Mouse (Mus musculus) embryo, embryonic 11.5 days (tissue): ENCODE measurements around the gene Adgrg3.

ENCODE experiments used
- DNase-seq: peaks from one replicate; pipeline ENCODE4 v3.0.0-alpha.2; 2012; ENCODE audit warnings: low read depth, low spot score

Gene Adgrg3

DNA sequence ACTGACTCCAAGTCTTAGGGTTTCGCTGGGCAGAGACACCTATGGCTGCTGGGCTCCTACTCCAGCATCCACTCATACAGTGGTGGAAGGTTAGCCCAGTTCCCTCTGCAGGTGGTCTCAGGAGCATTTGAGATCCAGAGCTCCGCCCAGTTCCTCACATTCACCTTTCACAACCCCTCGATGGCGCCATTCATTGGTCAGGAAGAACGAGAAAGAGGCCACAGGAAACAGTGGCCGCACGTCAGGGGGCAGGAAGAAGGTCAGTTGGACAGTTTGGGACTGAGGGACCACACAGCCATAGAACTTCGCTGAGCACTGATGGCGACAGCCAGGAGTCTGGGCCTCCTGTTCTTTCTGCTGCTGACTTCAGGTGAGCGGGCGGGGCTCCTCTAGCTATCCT lies at the start of gene Adgrg3:
Gene Adgrg3, plus strand, starts transcription at position 242 of the 400 bp plus-strand sequence.
- no peak for DNase-seq

DNA sequence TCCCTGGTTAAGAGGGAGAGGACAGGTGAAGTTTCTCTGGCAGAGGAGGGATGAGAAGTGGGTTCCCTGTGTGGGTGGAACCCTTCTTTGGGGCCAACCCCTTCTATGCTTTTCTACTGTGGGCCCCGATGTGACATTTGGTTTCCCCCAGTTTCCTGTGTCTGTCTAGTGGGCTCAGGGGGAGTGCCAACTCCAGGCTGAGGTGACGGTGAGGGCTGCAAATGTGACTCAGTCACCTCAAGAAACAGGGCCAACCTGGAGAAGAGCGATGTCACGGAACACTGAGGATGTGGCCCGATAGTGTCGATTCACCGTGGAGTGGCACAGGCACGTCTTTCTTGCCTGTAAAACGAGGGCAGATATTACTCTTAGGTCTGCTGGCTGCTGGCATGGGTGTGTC lies 44.2 kb upstream of the Adgrg3 start:
- no peak for DNase-seq

DNA sequence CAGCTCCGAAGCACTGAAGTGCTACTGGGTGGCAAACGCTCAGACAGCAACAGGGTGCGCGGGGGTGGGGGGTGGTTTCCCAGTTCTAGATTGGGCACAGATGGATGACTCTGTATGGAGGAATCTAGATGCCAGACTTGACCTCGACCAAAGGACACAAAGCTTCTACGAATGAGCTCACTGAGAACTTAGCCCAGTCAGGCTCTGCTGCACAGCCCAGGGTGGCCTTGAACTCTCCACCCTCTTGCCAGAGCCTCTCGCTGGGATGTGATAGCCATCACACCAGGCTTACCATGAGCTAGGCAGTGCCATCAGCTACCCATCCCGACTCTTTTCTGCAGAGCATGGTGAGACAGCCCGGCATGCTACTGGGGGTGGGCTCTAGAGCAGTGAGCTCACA lies 43.7 kb upstream of the Adgrg3 start:
- DNase-seq: no peak

DNA sequence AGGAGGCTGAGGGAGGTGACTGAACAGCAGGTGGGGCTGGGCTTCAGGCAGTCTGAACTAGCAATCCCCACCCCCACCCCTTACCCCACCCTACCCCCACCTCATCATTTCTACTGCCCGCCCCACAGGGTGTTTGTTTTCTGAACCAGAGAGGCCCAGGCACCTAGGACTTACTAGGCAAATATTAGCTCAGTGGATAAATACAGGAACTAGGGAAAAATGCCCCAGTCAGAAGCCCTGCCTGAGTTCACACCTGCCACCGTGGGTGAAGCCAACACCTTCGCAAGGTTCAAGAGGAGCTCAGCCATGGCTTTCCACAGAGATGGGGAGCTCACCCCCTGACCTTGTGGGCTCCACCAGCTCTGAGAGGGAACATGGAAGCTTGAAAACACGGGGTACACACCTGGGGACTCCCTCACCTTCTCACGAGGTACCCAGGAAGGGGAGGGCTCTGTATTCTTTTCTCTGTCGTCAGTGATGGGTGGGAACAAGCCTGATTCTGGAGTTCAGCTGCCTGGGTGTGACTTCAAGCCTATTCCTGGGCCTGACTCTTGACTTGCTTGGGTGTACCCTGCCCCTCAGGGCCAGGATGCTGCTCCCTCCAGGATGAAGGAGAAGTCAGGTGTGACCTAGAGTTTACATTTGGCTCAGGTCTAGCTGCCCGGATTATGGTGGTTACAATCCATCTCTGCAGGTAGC lies 42.9 kb upstream of the Adgrg3 start, which contains the start of gene Adgrg1:
Gene Adgrg1, plus strand, starts transcription at position 285 of the 699 bp plus-strand sequence.
- no peak for DNase-seq

DNA sequence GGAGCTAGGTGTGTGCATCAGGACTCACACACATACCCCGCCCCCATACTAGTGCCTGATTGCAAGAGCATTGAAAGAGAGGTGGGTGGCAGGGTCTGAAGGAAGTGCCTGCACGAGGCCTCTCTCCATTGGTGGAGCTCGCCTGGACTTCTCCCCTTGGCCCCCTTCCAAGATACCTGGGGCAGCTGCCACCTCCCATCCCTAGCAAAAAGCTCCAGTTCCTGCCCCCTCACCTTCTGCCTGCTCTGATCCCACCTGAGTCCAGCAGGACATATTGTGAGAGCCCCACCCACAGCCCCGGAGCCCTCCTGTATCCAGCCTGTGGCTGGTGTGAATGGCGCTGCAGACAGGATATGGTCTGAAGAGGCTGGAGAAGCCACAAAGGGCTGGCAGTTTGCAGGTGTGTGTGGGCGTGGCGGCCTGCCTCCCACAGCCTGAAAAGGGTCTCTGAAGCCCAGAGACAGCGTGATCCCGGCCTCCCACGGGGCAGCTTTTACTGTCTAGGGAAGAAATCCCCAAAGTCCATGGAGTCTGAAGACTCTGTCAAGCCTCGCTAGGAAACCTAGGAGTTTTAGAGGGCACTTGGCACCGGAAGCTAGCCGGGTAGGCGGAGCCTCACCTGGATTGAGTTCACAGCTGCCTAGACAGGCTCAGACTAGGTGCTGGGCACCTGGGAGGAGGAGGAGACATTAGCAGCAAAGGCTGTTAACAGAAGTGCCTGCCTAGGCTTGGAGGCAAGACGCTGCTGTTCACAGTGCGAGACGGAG lies 40.7 kb upstream of the Adgrg3 start:
- DNase-seq: no peak

DNA sequence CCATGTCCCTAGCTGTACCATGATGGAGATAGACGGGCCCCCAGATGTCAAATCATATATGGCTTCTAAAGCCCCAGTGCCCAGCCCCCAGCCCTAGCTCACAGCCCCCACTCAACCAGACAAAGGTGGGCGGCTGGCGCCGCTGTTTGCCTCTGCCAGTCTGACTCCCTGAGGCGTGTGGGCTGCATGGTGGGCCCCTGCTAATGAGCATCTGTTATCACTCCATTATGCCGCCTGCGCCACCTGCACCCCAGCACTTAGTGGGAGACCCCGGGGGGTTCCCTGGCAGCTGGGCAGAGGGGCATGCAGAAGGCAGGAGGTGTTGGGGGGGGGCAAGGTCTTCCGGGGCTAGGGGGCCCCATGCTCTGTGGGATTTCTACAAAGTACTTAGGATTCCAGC lies 39.4 kb upstream of the Adgrg3 start:
- no peak for DNase-seq

DNA sequence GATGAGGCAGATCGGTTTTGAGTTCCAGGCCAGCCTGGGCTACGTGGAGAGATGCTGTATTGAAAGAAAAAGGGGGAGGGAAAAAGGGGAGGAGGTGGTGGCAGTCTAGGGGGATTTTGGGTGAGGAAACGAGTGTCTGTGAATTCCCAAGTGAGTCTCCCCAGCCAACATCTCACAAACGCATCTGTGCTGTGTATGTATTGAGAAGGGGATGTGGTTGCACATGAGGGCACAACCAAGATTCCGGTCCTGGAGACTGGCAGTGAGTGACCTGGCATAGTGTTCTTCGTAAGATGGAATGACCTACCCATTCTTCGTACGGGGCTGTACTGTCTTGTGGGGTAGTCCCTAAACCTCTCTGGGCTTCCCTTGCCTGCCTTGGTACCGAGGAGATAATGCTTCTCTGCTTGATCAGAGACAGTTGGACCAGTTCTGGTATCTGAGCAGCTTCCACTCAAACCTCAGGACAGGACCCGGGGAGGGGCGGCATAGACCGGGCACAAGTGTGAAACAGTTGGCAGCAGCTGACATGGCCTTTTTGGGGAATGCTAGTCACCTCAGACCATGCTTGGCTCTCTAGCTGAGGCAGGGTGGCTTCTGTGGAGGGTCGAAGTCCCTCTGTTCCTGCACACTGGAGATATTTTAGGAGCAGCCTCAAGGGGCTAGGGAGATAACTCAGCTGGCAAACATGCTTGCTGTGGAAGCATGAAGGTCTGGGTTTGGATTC lies 38.7 kb upstream of the Adgrg3 start:
- DNase-seq: no peak

DNA sequence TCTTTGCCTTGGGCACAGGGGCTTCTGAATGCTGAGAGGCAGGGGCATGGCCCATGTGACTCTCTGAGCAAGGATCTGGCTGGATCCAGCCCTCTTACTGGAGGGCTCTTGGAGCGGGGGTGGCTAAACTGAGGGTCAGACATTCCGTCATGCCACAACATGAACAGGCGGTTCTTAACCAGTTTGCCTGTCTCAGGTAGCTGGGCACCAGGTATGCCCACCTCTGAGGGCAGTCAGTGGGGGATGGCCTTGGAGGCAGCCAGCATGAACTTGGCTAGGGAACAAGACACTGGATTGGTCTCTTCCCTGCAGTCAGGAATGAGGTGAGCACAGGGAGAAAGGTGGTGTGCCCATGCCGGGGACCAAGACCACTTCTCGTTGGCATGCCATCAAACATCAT lies 37.3 kb upstream of the Adgrg3 start:
- DNase-seq: no peak

DNA sequence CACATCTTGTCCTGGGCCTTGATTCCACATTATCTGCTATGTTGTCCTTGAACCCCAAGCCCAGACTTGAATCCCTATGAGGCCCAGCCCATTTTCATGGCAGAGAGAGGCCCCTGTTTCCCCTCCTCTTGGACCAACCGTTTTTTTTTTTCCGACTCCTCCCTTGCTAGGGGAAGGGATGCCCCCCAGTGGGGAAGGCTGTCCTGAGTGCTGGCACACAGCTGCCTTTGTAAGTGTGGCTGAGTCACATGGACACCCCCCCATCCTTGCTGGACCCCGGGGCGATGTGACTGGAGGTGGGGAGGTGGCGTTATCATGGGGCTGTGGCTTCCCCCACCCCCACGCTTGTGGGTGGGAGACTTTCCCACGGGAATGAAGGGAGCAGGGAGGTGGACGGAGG lies 36.5 kb upstream of the Adgrg3 start:
- no peak for DNase-seq

DNA sequence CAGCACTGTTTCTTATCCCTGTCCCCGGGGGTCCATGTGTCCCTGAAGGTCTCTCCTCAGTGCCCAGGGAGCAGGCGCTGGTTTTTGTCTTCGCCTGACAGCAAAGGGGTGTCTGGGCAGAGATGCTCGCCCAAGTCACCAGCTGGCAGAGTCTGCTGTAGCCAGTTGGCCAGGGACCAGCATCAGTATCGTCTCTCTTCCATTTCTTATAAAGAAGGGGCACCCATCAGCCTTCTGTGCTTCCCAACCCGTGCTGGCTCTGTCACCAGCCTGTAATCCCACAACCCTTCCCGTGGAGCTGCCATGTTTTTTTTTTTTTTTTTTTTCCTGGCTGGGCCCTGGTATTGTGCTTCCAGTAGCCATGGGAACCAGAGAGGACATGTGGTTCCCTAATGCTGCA lies 35.6 kb upstream of the Adgrg3 start:
- DNase-seq: no peak

DNA sequence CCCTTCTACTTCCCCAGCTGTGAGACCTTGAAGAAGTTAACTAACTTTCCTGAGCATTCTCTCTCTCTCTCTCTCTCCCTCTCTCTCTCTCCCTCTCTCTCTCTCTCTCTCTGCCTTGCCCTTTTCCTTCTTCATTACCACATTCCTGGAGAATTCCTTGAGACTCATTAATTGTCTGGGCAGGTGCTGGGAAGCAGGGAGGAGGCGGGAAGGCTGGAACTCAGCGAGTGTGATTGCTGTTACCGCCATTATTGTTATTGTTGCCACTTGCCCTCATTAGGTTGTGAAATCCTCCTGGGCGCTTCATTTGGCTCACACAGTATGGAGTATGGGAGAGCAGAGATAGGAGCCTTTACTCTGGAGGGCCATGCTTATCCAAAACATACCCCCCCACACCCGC lies 34.3 kb upstream of the Adgrg3 start:
- DNase-seq: no peak

DNA sequence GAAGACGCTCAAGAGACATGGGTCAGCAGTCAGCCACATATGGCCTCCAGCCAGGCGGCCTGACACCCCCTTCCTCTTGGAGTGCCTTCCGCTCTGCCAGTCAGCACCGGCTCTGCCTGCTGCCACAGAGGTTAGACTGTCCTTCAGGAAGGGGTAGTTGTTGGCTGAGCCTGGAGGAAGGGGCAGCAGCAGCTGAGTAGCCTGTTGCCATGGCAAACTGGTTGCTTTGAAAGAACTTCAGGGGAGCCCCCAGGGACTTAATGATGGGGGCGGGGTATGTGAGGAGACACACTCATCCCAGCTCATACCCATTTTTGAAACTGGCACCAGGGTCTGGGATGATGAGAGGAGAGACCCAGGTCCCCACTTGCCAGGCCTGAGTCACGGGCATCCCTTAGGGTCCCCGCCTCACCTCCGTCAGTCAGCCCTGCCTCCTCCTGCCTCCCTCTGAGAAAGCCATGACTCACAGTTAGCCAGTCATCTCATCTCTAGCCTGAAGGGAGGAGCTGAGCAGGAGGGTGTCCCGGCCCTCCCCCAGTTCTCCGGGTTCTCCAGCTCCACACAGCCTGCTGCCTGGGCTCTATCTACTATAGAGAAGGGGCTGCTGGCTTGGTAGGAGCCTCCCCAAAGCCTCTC lies 33.5 kb upstream of the Adgrg3 start:
- DNase-seq: no peak

DNA sequence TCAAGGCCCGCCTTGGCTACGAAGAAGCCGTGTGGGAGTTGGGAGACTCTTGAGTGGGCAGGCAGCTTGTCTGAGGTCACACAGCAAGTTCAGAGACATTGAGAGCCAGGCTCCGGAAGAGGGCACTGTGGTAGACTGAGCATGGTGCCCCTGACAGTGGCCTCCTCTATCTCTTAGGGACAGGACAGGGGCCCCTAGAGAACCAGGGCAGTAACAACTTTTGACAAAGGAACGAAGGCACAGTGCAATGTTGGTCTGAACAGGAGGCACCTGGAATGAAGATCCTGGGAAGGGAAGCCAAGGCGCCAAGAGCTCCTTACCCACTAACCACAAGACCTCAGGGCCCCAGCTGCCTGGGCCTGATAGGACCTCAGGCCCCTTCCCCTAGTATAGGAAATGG lies 32.5 kb upstream of the Adgrg3 start:
- no peak for DNase-seq

DNA sequence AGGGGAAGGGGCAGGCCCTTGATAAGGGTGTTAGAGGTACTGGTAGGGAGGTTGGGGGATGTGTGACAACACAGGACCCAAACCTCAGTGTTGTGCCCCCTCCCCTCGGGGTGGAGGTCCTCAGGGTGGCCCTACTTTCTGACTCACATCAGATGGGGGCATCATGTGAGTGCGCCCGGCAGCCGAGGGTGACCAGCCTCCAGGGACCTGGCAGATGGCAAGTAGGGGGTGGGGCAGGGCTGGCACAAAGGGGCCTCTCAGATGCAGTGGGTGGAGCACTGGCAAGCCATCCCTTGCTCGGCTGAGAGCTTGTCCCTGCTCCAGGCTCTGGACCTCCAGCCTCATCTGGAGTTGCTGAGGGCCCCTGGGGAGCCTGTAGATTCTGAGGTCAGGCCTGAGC lies 30.8 kb upstream of the Adgrg3 start:
- no peak for DNase-seq

DNA sequence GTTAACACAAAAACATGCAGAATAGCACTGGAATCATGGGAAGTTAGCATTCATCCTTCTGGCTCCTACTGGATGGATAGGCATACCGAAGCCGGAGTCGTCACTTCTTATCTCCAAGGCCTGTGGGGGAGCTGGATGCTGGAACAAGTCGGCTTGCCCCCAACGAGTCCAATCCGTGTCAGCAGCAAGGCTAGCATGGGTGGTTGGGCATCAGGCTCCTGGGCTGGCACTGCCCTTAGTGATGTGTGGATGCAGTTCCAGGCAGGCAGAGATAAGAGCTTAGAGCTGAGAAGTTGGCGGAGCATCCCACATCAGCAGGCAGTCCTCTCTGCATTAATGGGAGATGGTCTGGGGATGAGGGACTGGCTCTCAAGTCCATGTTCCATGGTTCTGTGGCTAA lies 29.9 kb upstream of the Adgrg3 start:
- DNase-seq: no peak

DNA sequence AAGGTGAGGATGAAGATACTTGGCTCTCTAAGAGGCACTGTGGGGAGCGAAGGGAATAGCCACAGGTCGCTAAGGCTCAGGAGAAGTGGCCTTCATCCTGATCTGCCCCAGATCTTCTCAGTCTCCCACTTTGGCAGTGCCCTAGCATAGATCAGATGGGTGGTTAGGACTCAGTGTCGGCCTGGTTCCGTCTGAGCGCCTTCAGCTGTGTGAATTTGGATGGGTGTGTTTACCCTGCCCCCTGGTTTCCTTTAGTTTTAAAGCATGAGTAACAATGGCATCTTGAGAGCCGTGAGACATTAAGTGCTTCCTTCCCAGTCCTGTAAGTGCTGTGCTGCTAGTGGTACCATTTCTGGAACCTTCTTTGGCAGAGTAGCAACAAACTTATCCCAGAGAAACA lies 28.9 kb upstream of the Adgrg3 start:
- no peak for DNase-seq

DNA sequence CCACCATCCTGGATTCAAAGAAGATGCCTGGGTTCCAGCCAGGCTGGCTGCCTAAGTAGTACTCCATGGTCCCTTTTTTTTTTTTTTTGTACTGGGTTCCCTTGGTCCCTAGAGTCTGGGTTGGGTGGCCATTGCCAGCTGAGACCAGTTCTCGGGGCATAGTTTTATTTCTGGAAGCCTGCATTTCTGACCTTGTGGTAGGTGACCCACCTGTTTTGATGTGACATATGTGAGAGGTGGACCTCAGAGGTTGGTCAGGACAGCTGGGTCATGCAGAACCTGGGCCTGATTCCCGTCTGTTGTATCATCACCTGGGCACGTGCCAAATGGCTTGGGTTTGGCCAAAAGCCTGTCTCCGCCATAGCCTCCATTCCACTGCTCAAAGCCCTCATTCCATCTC lies 27.8 kb upstream of the Adgrg3 start:
- DNase-seq: no peak

DNA sequence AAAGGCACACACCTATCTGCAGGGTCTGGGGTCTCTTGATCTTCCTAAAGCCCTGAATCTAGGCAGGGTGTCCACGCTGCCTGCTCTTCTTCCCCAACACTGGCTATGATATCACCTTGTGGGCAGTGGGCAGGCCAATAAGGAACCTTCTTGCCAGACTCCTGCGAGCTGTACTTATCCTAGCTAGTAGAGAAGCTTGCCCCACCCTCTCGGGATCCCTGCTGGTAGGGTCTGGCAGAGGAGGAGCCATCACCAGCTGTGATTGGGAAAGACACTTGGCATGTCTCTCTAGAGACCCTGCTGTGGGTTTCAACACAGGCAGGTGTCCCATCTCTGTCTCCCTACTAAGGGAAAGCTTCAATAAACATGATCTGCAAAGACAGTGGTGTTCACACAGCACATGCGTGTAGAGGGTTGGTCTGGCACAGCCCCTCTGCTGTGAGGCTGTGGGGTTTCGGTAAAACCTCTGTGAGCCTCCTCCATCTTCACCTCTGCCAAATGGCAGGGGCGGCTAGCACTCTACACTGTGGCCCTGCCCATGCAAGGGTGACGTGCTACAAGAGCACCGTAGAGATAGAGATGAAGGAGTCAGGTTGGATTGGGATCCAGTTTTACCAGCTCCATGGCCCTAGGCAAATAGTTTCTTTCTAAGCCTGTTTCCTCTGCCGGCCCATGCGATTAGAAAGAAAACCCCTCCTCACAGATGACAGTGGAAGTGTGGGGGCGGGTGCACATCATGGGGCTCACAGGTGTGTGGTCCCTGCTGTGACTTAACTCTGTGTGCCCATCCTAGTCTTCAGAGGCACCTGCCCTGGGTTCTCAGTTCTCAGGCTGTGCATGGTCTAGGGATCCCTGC lies 26.7 kb upstream of the Adgrg3 start:
- no peak for DNase-seq

DNA sequence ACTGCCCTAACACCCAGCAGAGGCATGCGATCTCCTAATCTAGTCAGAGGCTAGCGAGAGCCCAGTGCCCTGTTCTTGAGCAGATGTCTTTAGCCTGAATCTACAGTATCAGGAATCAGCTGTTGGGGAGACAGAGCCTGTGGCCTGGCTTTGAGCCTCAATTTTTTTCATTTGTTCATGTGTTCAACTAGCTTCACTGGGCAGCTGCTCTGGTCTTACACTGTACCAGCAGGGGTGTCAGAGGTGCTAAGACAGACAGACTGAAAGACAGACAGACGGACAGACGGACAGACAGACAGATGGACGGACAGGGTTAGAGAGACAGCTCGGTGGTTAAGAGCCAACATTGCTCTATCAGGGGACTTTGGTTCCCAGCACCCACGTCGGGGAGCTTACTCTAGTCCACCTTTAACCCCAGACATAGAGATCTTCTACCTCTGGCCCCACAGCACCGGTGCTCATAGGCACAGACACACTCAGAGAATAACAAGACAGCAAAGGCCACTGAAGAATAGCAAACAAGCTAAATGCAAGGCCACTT lies 26.0 kb upstream of the Adgrg3 start:
- DNase-seq: no peak

DNA sequence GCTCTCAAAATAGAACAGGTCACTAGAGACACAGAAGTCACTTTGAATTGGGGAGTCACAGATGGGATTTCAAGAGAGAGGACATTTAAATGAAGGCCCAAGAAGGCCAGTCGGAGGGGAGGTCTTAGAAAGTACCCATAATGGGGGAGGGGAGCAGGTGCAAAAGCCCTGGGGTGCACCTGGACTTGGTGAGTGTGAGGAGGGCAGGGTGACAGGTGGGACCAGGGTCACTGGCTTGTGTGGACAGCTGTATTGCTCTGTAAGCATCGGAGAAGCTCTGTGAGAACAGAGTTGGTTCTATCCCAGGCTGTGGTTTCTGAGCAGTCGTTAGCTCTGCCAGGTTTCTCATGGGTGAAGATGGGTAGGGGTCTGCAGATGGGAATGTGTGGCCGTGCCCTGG lies 25.5 kb upstream of the Adgrg3 start:
- no peak for DNase-seq

DNA sequence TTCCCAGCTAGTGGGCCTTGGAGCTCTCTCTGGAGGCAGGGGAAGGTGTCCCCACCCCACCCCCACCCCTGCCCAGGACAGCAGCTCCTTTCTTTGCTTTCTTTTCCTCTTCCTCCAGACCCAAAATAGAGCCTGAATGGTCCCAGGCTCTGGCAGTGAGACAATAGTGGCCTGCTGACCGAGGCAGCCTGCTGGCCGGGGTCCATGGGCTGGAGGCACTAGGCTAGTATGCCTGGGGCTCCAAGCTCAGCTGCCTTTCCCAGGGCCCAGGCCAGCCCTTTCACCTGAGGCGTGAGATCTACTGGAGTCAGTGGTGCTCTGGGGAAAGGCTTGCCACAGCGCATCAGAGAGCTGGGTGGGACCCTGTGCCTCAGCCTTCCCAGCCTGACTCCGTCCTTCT lies 25.0 kb upstream of the Adgrg3 start:
- no peak for DNase-seq
